Mouse (Mus musculus): Measurements from ENCODE around the gene Cd2.

The Cd2 gene

GRCm38 (mm10) chr3:101287911-101288311 is at the start of gene Cd2:
Gene Cd2, minus strand, starts transcription at chr3:101287939.
- DNase-seq (ENCODE audit: low spot score): no peak

GRCm38 (mm10) chr3:101328617-101329016 is 40.9 kb upstream of the Cd2 start:
- DNase-seq (ENCODE audit: low spot score): no peak

- no peak for DNase-seq (ENCODE audit: low spot score)
These were observed 39.5 kb upstream of the Cd2 start for GRCm38 (mm10) chr3:101327248-101327647.

GRCm38 (mm10) chr3:101322437-101322836 is 34.7 kb upstream of the Cd2 start:
- no peak for DNase-seq (ENCODE audit: low spot score)

GRCm38 (mm10) chr3:101320874-101321273 is 33.1 kb upstream of the Cd2 start:
- DNase-seq (ENCODE audit: low spot score): no peak

- no peak for DNase-seq (ENCODE audit: low spot score)
These were observed 30.9 kb upstream of the Cd2 start for GRCm38 (mm10) chr3:101318516-101319170.

GRCm38 (mm10) chr3:101318115-101318514 is 30.4 kb upstream of the Cd2 start:
- DNase-seq (ENCODE audit: low spot score): peak; percentile 56

- DNase-seq (ENCODE audit: low spot score): no peak
These were observed 27.2 kb upstream of the Cd2 start for GRCm38 (mm10) chr3:101314954-101315353.

- no peak for DNase-seq (ENCODE audit: low spot score)
These were observed 25.7 kb upstream of the Cd2 start for GRCm38 (mm10) chr3:101313266-101314051.

GRCm38 (mm10) chr3:101310977-101311376 is 23.2 kb upstream of the Cd2 start:
- DNase-seq (ENCODE audit: low spot score): no peak

- DNase-seq (ENCODE audit: low spot score): no peak
These were observed 21.9 kb upstream of the Cd2 start for GRCm38 (mm10) chr3:101309626-101310025.

GRCm38 (mm10) chr3:101306090-101306489 is 18.4 kb upstream of the Cd2 start:
- DNase-seq (ENCODE audit: low spot score): no peak

- DNase-seq (ENCODE audit: low spot score): no peak
These were observed 17.3 kb upstream of the Cd2 start for GRCm38 (mm10) chr3:101305046-101305445.

GRCm38 (mm10) chr3:101304156-101304555 is 16.4 kb upstream of the Cd2 start:
- peak; percentile 61 for DNase-seq (ENCODE audit: low spot score)

GRCm38 (mm10) chr3:101300271-101301071 is 12.7 kb upstream of the Cd2 start:
- no peak for DNase-seq (ENCODE audit: low spot score)

GRCm38 (mm10) chr3:101299591-101299990 is 11.9 kb upstream of the Cd2 start:
- no peak for DNase-seq (ENCODE audit: low spot score)

GRCm38 (mm10) chr3:101297221-101297620 is 9.5 kb upstream of the Cd2 start:
- no peak for DNase-seq (ENCODE audit: low spot score)

- DNase-seq (ENCODE audit: low spot score): no peak
These were observed 8.4 kb upstream of the Cd2 start for GRCm38 (mm10) chr3:101295931-101296820.

GRCm38 (mm10) chr3:101295366-101295867 is 7.7 kb upstream of the Cd2 start:
- DNase-seq (ENCODE audit: low spot score): peak; percentile 65

- DNase-seq (ENCODE audit: low spot score): no peak
These were observed 7.0 kb upstream of the Cd2 start for GRCm38 (mm10) chr3:101294487-101295365.
